Mouse (Mus musculus) heart, embryonic 14.5 days (tissue): Measurements from ENCODE around the gene Tgif1. TPM values are rescaled to one million over a fixed set of nuclear protein-coding genes. Genes with fewer than 3 reads are reported as not detected.
"Not testable (repeated sequence)": the region's sequence is repeated elsewhere in the genome, so short reads cannot be mapped to it uniquely, and the experiment has no call there.

ENCODE experiments used
- ATAC-seq: fragments of 200-750 bp; cut with Nextera tagmentation; 2 replicates; pipeline ENCODE4 v1.8.0; 2017; ENCODE audit warnings: low read depth, moderate TSS enrichment; ENCODE audit not compliant: insufficient number of reproducible peaks, insufficient read depth, low FRiP score
- H3K27ac ChIP-seq, 2 experiments: fragments of 200-500 bp in 1 of 2; fragments of 300-500 bp in 1 of 2; sonication (generic) in 1 of 2; replicated peaks in 1 of 2; 2 replicates each; pipeline ENCODE4 v1.5.1; 2012 to 2014; ENCODE audit warnings: low read depth in 2 of 2, low read length in 2 of 2, control low read depth in 1 of 2, mild to moderate bottlenecking in 1 of 2, mixed read lengths in 1 of 2; ENCODE audit not compliant: control insufficient read depth in 1 of 2, insufficient read depth in 1 of 2
- H3K27me3 ChIP-seq: fragments of 300-500 bp; sonication (generic); 2 replicates; pipeline ENCODE4 v1.6.1; 2014; ENCODE audit warnings: mild to moderate bottlenecking, low read length, control low read depth; ENCODE audit not compliant: control insufficient read depth, insufficient read depth
- H3K36me3 ChIP-seq: fragments of 300-500 bp; sonication (generic); 2 replicates; pipeline ENCODE4 v1.6.1; 2014; ENCODE audit warnings: mild to moderate bottlenecking, control low read depth, low read length, mixed read lengths; ENCODE audit not compliant: control insufficient read depth, insufficient read depth
- H3K4me1 ChIP-seq, 2 experiments: fragments of 200-500 bp in 1 of 2; fragments of 300-500 bp in 1 of 2; sonication (generic) in 1 of 2; 2 replicates each; pipeline ENCODE4 v1.6.1; 2012 to 2014; ENCODE audit warnings: low read length in 2 of 2, control low read depth in 1 of 2, mixed read lengths in 1 of 2; ENCODE audit not compliant: control insufficient read depth in 2 of 2, insufficient read depth in 2 of 2
- H3K4me2 ChIP-seq: fragments of 300-500 bp; sonication (generic); 2 replicates; pipeline ENCODE4 v1.6.1; 2014; ENCODE audit warnings: mild to moderate bottlenecking, low read length
- H3K4me3 ChIP-seq, 2 experiments: fragments of 200-500 bp in 1 of 2; fragments of 300-500 bp in 1 of 2; sonication (generic) in 1 of 2; 2 replicates each; pipeline ENCODE4 v1.5.1; 2012 to 2014; ENCODE audit warnings: low read length in 2 of 2, mild to moderate bottlenecking in 2 of 2, control low read depth in 1 of 2, low read depth in 1 of 2, moderate library complexity in 1 of 2; ENCODE audit not compliant: control insufficient read depth in 1 of 2, insufficient read depth in 1 of 2
- H3K9ac ChIP-seq: fragments of 300-500 bp; sonication (generic); 2 replicates; pipeline ENCODE4 v1.6.1; 2014; ENCODE audit warnings: mild to moderate bottlenecking, low read length
- H3K9me3 ChIP-seq: fragments of 300-500 bp; sonication (generic); 2 replicates; pipeline ENCODE4 v1.6.1; 2016; ENCODE audit warnings: low read length, control low read depth; ENCODE audit not compliant: control insufficient read depth
- WGBS: fragments of 180-500 bp; shearing (Covaris S2); extraction: QIAGEN DNeasy Blood & Tissue Kit; methylation state at CpG from one replicate; pipeline ENCODE4 v1.1.7; 2014; 5-methylcytosine and 5-hydroxymethylcytosine counted together
- polyA plus RNA-seq: library from polyadenylated mRNA; unstranded; fragments of >200 nt; fragmentation: Nextera tagmentation; extraction: Ambion mirVana; gene quantifications from 2 replicates; pipeline ENCODE4 v1.2.1, GENCODE M21; 2014

Tgif1 gene
- polyA plus RNA-seq, 1 experiment from 2014 or later, result 17.7 TPM

DNA sequence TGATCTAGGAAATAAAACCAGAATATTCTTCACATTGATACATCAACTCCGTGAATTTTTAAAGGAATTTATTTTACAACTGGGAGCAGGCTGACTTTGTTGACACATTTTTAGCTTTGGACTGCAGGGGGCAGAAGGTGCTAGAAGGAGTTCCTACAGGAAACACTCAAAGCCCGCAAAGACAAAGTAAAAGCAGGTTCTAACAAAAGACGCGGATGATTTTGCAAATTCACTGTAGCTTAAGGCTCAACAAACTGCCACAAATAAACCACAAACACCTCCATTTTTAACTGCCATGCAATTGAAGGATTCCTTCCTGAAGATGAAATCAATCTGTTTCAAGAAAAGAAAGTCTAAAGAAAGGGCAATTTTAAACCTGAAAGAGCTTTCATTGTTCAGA is 6.3 kb downstream of the Tgif1 start:
- peak overlapping the region; percentile 56 for H3K9ac ChIP-seq

DNA sequence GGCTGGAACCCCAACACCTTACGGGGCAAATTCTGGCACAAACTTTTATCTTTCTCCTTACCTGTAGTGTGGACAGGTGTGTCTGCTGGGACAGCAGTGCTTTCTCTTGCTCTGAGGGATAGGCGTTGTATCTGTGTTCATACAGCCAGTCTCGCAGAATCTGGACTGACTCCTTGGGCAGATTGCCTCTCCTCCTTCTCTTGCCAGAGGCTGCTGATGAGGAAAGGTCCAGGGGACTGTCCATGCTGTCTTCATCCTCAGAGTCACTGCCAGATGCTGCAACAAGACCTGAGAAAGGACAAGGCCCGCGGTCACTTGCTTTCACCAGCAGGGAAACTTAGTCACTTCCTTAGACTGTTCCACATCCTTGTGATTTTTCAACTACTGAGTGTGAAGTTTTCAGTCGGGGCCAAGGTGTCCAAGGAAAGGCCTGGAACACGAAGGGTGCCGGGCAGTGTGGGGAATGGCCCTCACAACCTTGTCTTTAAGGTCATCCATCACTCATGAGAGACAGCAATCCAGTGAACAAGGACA is 7.2 kb downstream of the Tgif1 start:
- Histone ChIP-seq H3K4me3 (no peak overlapping the region), H3K4me2 (no peak overlapping the region), H3K36me3 (peaks cover 37% of the 10 kb centered on the region), H3K27me3 (no peaks in the 10 kb centered on the region), H3K4me1 (peaks cover 7 to 24% of the 10 kb centered on the region in 2 experiments), H3K27ac (0 out of 4 replicates have a peak overlapping the region, but pooled peaks of 1 of the 2 experiments have one; percentile 21), H3K9ac (no peak overlapping the region), H3K9me3 (no peaks in the 10 kb centered on the region)
- WGBS, result 68% methylated on average over 8 of the region's 8 CpGs
- no peak for ATAC-seq

More for the DNA sequence above, 6.3 kb downstream of the Tgif1 start:
- Histone ChIP-seq H3K36me3 (peaks cover 30% of the 10 kb centered on the region), H3K27ac (no peak overlapping the region), H3K4me1 (peaks cover 7 to 24% of the 10 kb centered on the region in 2 experiments), H3K27me3 (no peaks in the 10 kb centered on the region), H3K4me3 (peak overlapping the region in 1 of 2 experiments; percentile 62; a peak in 2 of 4 replicates), H3K9me3 (no peaks in the 10 kb centered on the region), H3K4me2 (peak overlapping the region; percentile 98)
- WGBS, result 9% methylated on average over 4 of the region's 4 CpGs
- ATAC-seq, result no peak

DNA sequence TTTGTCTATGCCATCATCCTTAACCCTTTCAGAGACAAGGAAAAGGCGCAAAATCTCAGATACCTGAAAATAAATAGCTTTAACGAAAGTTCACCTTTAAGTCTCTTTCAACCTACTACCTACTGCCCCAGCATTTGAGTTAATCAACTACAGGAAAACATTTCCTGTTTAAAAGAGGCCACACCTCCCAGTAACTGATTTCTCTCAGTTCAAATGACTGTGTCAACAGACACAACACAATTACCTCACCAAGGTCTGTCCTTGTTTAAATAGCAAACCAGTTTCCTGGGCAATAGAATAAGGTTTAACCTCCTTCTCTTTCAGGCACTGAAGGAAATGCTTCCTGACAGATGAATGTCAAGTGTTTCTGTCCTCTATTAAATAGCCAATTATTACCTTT is 7.8 kb downstream of the Tgif1 start:
- H3K4me3 ChIP-seq, result no peak overlapping the region
- no peaks in the 10 kb centered on the region for H3K9me3 ChIP-seq
- WGBS, result 82% methylated on average over 2 of the region's 2 CpGs
- no peak for ATAC-seq
- H3K27me3 ChIP-seq, result no peaks in the 10 kb centered on the region
- H3K36me3 ChIP-seq, result peaks cover 37% of the 10 kb centered on the region
- H3K9ac ChIP-seq, result no peak overlapping the region
- no peak overlapping the region for H3K4me2 ChIP-seq
- H3K4me1 ChIP-seq, result peaks cover 7 to 24% of the 10 kb centered on the region in 2 experiments
- no peak overlapping the region for H3K27ac ChIP-seq

DNA sequence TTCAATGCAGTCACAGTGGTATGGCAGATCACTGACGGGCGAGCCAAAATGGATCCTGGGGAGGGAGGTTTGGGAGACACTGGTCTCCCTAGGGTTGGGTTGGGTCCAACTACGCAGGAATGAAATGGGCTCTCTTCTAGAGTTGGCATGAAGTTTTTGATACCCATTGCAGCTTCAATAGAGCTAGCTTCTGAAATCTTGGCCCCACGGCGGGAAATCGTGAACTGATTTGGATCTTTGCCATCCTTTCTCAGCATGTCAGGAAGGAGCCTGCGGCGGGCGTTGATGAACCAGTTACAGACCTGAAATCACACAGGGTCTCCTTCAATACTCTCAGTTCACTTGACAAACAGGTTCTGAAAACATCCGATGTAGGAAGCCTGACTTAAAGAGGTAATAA is 8.4 kb downstream of the Tgif1 start:
- Histone ChIP-seq H3K4me3 (no peak overlapping the region), H3K9me3 (no peaks in the 10 kb centered on the region), H3K36me3 (peaks cover 43% of the 10 kb centered on the region), H3K9ac (no peak overlapping the region), H3K27me3 (no peaks in the 10 kb centered on the region), H3K4me2 (no peak overlapping the region), H3K4me1 (peaks cover 7 to 24% of the 10 kb centered on the region in 2 experiments), H3K27ac (no peak overlapping the region)
- WGBS, result 68% methylated on average over 10 of the region's 10 CpGs
- no peak for ATAC-seq

DNA sequence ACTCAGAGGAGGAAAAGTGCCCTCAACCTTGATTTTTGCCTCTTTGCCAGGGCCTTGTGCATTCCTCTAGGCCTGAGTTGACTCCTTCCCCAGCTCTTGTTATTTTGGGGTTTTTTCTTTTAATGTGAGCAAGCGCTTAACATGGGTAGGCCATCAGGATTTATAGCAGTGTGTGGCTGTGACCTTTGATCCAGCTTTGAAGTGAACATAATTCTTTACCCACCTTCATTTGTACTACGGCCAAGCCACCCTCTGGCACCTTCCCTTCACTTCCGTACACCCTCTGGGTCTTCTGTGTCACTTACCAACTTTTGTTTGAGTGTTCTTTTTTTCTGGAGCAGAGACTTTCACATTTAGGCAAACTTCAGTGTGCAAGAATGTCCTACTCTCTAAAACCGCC is 10.1 kb downstream of the Tgif1 start:
- no peak for ATAC-seq

DNA sequence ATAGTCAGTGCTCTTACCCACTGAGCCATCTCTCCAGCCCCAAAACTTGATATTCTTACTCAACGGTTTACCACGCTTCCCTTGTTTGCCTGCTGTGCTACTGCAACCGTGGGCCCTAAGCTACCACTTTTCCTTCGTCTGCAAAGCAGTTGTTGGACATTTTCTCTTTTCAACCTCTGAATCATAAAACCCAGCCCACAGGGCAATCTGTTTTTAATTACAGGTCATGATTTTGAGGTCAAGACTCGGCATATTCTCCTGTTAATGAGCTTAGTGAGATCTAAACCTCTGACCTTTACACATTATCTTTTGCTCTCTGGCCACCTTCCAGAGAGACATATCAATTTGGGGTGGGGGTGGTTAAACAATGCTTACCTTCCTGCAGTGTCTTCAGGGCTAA is 14.8 kb downstream of the Tgif1 start:
- Histone ChIP-seq H3K27me3 (peaks cover 8% of the 10 kb centered on the region; the same call in 1 of the 2 replicates), H3K4me2 (no peak overlapping the region), H3K27ac (no peak overlapping the region), H3K4me3 (no peak overlapping the region), H3K4me1 (peaks cover 2 to 3% of the 10 kb centered on the region in 2 experiments; a peak in 2 of 4 replicates), H3K9ac (no peak overlapping the region), H3K36me3 (peaks cover 30% of the 10 kb centered on the region), H3K9me3 (no peaks in the 10 kb centered on the region)
- 82% methylated on average over 5 of the region's 5 CpGs for WGBS
- no peak for ATAC-seq

More for the DNA sequence above, 10.1 kb downstream of the Tgif1 start:
- Histone ChIP-seq H3K36me3 (peaks cover 51% of the 10 kb centered on the region), H3K27me3 (no peaks in the 10 kb centered on the region), H3K4me3 (no peak overlapping the region), H3K9me3 (no peaks in the 10 kb centered on the region), H3K4me1 (peaks cover 7 to 24% of the 10 kb centered on the region in 2 experiments), H3K27ac (no peak overlapping the region), H3K4me2 (no peak overlapping the region), H3K9ac (no peak overlapping the region)
- 94% methylated on average over 4 of the region's 4 CpGs for WGBS

DNA sequence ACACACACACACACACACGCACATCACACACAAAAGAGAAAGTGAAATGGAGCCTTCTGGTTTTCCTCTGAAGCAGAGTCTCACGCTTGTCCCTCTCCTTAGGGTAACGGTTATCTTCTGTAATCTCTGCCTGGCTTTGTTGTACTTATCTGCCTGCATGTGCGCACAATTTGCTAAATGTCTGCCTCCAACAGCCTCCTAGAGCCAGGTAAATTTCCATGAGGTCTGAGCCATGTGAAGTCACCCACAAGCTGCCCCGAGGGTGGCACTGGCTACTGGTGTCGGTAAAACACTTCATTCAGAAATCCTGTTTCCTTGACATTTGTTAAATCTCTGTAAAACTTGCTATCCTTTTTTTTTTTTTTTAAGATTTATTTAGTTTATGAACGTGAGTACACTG is 15.3 kb downstream of the Tgif1 start:
- H3K36me3 ChIP-seq, result peaks cover 25% of the 10 kb centered on the region
- no peak overlapping the region for H3K27ac ChIP-seq
- peaks cover 2 to 3% of the 10 kb centered on the region in 2 experiments; a peak in 2 of 4 replicates for H3K4me1 ChIP-seq
- WGBS, result 83% methylated on average over 7 of the region's 7 CpGs
- no peak overlapping the region for H3K4me3 ChIP-seq
- no peak for ATAC-seq
- H3K4me2 ChIP-seq, result no peak overlapping the region
- no peak overlapping the region for H3K9ac ChIP-seq
- H3K27me3 ChIP-seq, result peaks cover 10% of the 10 kb centered on the region; the same call in 1 of the 2 replicates
- H3K9me3 ChIP-seq, result no peaks in the 10 kb centered on the region

DNA sequence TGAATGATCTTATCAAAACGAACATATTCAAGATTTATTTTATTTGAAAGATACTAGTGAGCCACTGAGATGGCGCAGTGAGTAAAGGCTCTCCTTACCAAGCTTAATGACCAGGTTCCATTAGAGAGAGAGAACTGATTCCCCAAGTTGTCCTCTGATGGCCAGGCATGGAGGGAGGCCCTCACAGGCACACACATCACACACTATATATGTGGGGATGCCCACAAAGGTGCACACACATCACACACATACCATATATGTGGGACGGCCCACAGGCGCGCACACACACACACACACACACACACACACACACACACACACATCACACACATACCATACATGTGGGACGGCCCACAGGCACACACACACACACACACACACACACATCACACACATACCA is 15.9 kb downstream of the Tgif1 start:
- not testable (repeated sequence) for H3K27ac ChIP-seq, H3K4me1 ChIP-seq, H3K9me3 ChIP-seq, H3K27me3 ChIP-seq, H3K9ac ChIP-seq, H3K4me2 ChIP-seq, ATAC-seq, H3K4me3 ChIP-seq
- 94% methylated on average over 5 of the region's 6 CpGs for WGBS
- peaks cover 22% of the 10 kb centered on the region; the same call in 1 of the 2 replicates for H3K36me3 ChIP-seq
